Comparison of ENCODE assay signal across 12 mouse cellular contexts in genomic region chr3:65884571-65885011, GRCm38 (mm10).
DNase-seq lines count a peak whose midpoint lies in the region; ATAC-seq lines count a peak whose summit lies in the region.
"Had no signal": no experiment of that assay in that cellular context is flagged by ENCODE, and none has a peak within 500 bp of the region (broad histone marks: within the 10 kb centered on the region; RNA-seq: fewer than 3 reads in every experiment).

No protein-coding gene starts in this region.

- H3K4me2 ChIP-seq in stomach, embryonic 16.5 days (ENCODE audit: low read depth, low read length) = no peak overlapping the region
- H3K4me2 ChIP-seq in forebrain, embryonic 14.5 days (ENCODE audit: low read length) = no peak overlapping the region
- H3K4me2 ChIP-seq: heart, embryonic 11.5 days; hindbrain, embryonic 13.5 days had no signal

- peak; percentile 70 to 72 for DNase-seq in left cerebral cortex, adult 18-20 months (ENCODE audit: low spot score in 2 of 2)
- DNase-seq in left cerebral cortex, postnatal 10 days (ENCODE audit: extremely low spot score in 1 of 2, low spot score in 2 of 2) = no peak
- DNase-seq in fibroblast of lung, adult 2 months (ENCODE audit: low read depth) = peak; percentile 22
- DNase-seq in lung, adult 18-20 months = peak; percentile 69 to 79
- DNase-seq in forebrain, embryonic 14.5 days (ENCODE audit: low spot score) = no peak
- DNase-seq in urinary bladder, postnatal 25 days (ENCODE audit: low spot score) = no peak
- no peak for DNase-seq in gastrocnemius, postnatal 14 days

- H3K9ac ChIP-seq in stomach, embryonic 16.5 days (ENCODE audit: low read length) = no peak overlapping the region
- no peak overlapping the region for H3K9ac ChIP-seq in forebrain, embryonic 14.5 days (ENCODE audit: low read length)
- H3K9ac ChIP-seq: hindbrain, embryonic 13.5 days; liver, embryonic 14.5 days had no signal

- no peak overlapping the region for H3K27ac ChIP-seq in stomach, embryonic 16.5 days (ENCODE audit: low read length)
- H3K27ac ChIP-seq in forebrain, embryonic 14.5 days (ENCODE audit: low read depth, low read length) = no peak overlapping the region
- H3K27ac ChIP-seq: hindbrain, embryonic 13.5 days; liver, embryonic 14.5 days had no signal

- H3K27me3 ChIP-seq in stomach, embryonic 16.5 days (ENCODE audit: control insufficient read depth, insufficient read depth, low read length) = no peaks in the 10 kb centered on the region
- no peaks in the 10 kb centered on the region for H3K27me3 ChIP-seq in forebrain, embryonic 14.5 days (replicated peaks; ENCODE audit: control insufficient read depth, insufficient read depth, low read length)
- H3K27me3 ChIP-seq: CH12.LX; hindbrain, embryonic 13.5 days had no signal

- H3K9me3 ChIP-seq in stomach, embryonic 16.5 days (replicated peaks; ENCODE audit: control insufficient read depth, low read length) = no peaks in the 10 kb centered on the region
- no peaks in the 10 kb centered on the region for H3K9me3 ChIP-seq in forebrain, embryonic 14.5 days (replicated peaks; ENCODE audit: control insufficient read depth, low read length)
- H3K9me3 ChIP-seq: hindbrain, embryonic 13.5 days had no signal

- no peaks in the 10 kb centered on the region for H3K36me3 ChIP-seq in stomach, embryonic 16.5 days (ENCODE audit: control insufficient read depth, insufficient read depth, low read length)
- no peaks in the 10 kb centered on the region for H3K36me3 ChIP-seq in forebrain, embryonic 14.5 days (ENCODE audit: control insufficient read depth, insufficient read depth, low read length)
- H3K36me3 ChIP-seq: hindbrain, embryonic 13.5 days had no signal

- ATAC-seq in stomach, embryonic 16.5 days (ENCODE audit: insufficient read depth, low FRiP score) = 0 out of 2 replicates have a peak, but pooled peaks have one; percentile 29
- ATAC-seq in forebrain, embryonic 14.5 days = no peak

- no peak overlapping the region for H3K4me3 ChIP-seq in stomach, embryonic 16.5 days (replicated peaks; ENCODE audit: low read length)
- no peak overlapping the region for H3K4me3 ChIP-seq in forebrain, embryonic 14.5 days (ENCODE audit: low read depth, low read length)
- H3K4me3 ChIP-seq: hindbrain, embryonic 13.5 days had no signal

- intact Hi-C loops in left cerebral cortex, postnatal 10 days (cut with DNase I) = no loop called here
- intact Hi-C loops in gastrocnemius, postnatal 14 days (cut with DNase I; ENCODE audit: low total_unique reads) = no loop called here

- WGBS in stomach, embryonic 16.5 days = 72% methylated on average over 10 of the region's 10 CpGs
- WGBS in forebrain, embryonic 14.5 days = 91% methylated on average over 10 of the region's 10 CpGs

- no peaks in the 10 kb centered on the region for H3K4me1 ChIP-seq in stomach, embryonic 16.5 days (ENCODE audit: control insufficient read depth, insufficient read depth, low read length)
- no peaks in the 10 kb centered on the region for H3K4me1 ChIP-seq in forebrain, embryonic 14.5 days (ENCODE audit: control insufficient read depth, insufficient read depth, low read length)
- H3K4me1 ChIP-seq: hindbrain, embryonic 13.5 days had no signal

Comparison
In these comparisons a context has a peak if more than half of its experiments do, and no peak if none do; other contexts are left out.
1. DNase-seq: peak in left cerebral cortex, adult 18-20 months (2 of 2), fibroblast of lung, adult 2 months (single experiment) and lung, adult 18-20 months (2 of 2); none in left cerebral cortex, postnatal 10 days (0 of 2), forebrain, embryonic 14.5 days (single experiment), urinary bladder, postnatal 25 days (single experiment) and gastrocnemius, postnatal 14 days (single experiment).